Mouse (Mus musculus): ENCODE measurements around the gene Naa11. TPM values are rescaled to one million over a fixed set of nuclear protein-coding genes. Genes with fewer than 3 reads are reported as not detected.

Naa11 gene
- polyA plus RNA-seq, 1 experiment: not detected

DNA sequence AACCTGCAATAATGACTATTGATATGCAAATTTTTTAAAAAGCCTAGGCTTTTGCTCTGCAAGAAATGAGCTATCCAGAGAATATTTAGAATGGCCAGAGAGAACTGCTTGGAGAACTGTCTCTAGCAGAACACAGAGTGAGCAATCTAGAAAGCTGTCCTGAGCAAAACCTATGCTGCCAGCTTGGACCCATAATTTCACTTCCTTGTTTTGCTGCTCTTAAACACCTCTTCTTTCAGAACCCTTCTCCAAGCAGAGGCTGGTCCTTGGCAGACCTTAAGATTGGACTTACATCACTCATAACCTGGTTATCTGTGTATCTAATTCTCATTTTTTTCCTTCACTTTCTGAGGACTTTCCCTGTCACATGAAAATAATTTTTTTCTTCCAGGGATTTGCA is 8.9 kb upstream of the Naa11 start:
- Histone ChIP-seq H3K27ac (ENCODE audit: control insufficient read depth, insufficient read depth, low read depth, low read length, poor library complexity) (no peak overlapping the region), H3K4me1 (ENCODE audit: control insufficient read depth, insufficient read depth, low read length) (no peaks in the 10 kb centered on the region; the same call in 1 of the 2 replicates), H3K4me3 (replicated peaks; ENCODE audit: control insufficient read depth, low read depth, low read length) (no peak overlapping the region)
- TF ChIP-seq POLR2A (IDR thresholded peaks at IDR 0.05; ENCODE audit: borderline replicate concordance, control insufficient read depth, low read depth, low read length) (no peak), CTCF (IDR thresholded peaks at IDR 0.05; ENCODE audit: control insufficient read depth, insufficient read depth, low read length) (no peak)

DNA sequence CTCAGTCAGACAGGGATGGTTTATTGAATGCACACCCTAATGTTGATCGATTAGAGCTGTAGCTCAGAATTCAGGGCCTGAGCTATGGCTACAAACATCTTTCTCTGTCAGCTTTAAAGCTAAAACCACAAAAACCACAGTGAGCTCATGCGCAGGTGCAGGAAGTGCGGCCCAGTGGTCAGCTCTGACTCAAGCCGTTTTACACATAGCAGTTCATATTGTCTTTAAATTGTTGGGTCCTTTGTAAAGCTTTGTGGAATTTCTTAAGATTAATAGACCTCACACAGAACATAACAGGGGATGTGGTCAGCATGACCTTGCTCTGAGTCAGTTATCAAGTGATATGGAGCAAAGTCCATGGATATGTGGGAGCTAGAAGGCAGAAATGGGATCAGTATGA is 5.4 kb upstream of the Naa11 start:
- Histone ChIP-seq H3K4me1 (ENCODE audit: control insufficient read depth, insufficient read depth, low read length) (no peaks in the 10 kb centered on the region; the same call in 1 of the 2 replicates), H3K27ac (ENCODE audit: control insufficient read depth, insufficient read depth, low read depth, low read length, poor library complexity) (no peak overlapping the region), H3K4me3 (replicated peaks; ENCODE audit: control insufficient read depth, low read depth, low read length) (no peak overlapping the region)
- TF ChIP-seq POLR2A (IDR thresholded peaks at IDR 0.05; ENCODE audit: borderline replicate concordance, control insufficient read depth, low read depth, low read length) (no peak), CTCF (IDR thresholded peaks at IDR 0.05; ENCODE audit: control insufficient read depth, insufficient read depth, low read length) (no peak)
- WGBS: 10% methylated on average over 4 of the region's 4 CpGs

DNA sequence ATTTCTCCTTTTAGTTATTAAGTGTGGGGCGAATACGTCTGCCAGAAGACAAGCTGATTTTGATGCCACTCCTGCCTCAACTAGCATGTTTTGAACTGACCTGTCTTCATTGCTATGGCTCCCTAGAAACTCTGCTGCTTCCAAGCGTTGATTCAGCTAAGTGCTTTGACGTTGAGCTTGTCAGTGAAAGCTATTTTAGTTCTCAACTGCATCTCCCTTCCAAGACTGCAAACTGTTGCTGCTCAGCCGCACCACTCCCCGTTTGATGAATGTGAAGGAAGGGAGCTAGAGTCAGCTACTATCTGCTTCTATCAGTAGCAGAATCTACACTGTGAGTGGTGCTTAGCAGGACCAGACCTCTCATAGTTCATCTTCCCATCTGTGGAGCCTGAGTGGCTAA is 4.6 kb downstream of the Naa11 start:
- H3K4me3 ChIP-seq (replicated peaks; ENCODE audit: control insufficient read depth, low read depth, low read length): no peak overlapping the region
- no peak overlapping the region for H3K27ac ChIP-seq (ENCODE audit: control insufficient read depth, insufficient read depth, low read depth, low read length, poor library complexity)
- 89% methylated on average over 6 of the region's 6 CpGs for WGBS
- no peak for TF ChIP-seq POLR2A (IDR thresholded peaks at IDR 0.05; ENCODE audit: borderline replicate concordance, control insufficient read depth, low read depth, low read length)
- TF ChIP-seq CTCF (IDR thresholded peaks at IDR 0.05; ENCODE audit: control insufficient read depth, insufficient read depth, low read length): no peak
- H3K4me1 ChIP-seq (ENCODE audit: control insufficient read depth, insufficient read depth, low read length): no peaks in the 10 kb centered on the region; the same call in 1 of the 2 replicates

GRCm38 (mm10) chr5:97384399-97384798 is 7.8 kb downstream of the Naa11 start:
- TF ChIP-seq POLR2A (IDR thresholded peaks at IDR 0.05; ENCODE audit: borderline replicate concordance, control insufficient read depth, low read depth, low read length): no peak
- no peak for TF ChIP-seq CTCF (IDR thresholded peaks at IDR 0.05; ENCODE audit: control insufficient read depth, insufficient read depth, low read length)
- WGBS: 17% methylated on average over 4 of the region's 4 CpGs
- Histone ChIP-seq H3K4me3 (replicated peaks; ENCODE audit: control insufficient read depth, low read depth, low read length) (no peak overlapping the region), H3K27ac (ENCODE audit: control insufficient read depth, insufficient read depth, low read depth, low read length, poor library complexity) (no peak overlapping the region), H3K4me1 (ENCODE audit: control insufficient read depth, insufficient read depth, low read length) (no peaks in the 10 kb centered on the region; the same call in 1 of the 2 replicates)

GRCm38 (mm10) chr5:97382548-97383222 is 9.5 kb downstream of the Naa11 start:
- WGBS: 56% methylated on average over 14 of the region's 14 CpGs
- no peaks in the 10 kb centered on the region; the same call in 1 of the 2 replicates for H3K4me1 ChIP-seq (ENCODE audit: control insufficient read depth, insufficient read depth, low read length)
- H3K4me3 ChIP-seq (replicated peaks; ENCODE audit: control insufficient read depth, low read depth, low read length): no peak overlapping the region
- TF ChIP-seq CTCF (IDR thresholded peaks at IDR 0.05; ENCODE audit: control insufficient read depth, insufficient read depth, low read length) (no peak), POLR2A (IDR thresholded peaks at IDR 0.05; ENCODE audit: borderline replicate concordance, control insufficient read depth, low read depth, low read length) (no peak)
- no peak overlapping the region for H3K27ac ChIP-seq (ENCODE audit: control insufficient read depth, insufficient read depth, low read depth, low read length, poor library complexity)

DNA sequence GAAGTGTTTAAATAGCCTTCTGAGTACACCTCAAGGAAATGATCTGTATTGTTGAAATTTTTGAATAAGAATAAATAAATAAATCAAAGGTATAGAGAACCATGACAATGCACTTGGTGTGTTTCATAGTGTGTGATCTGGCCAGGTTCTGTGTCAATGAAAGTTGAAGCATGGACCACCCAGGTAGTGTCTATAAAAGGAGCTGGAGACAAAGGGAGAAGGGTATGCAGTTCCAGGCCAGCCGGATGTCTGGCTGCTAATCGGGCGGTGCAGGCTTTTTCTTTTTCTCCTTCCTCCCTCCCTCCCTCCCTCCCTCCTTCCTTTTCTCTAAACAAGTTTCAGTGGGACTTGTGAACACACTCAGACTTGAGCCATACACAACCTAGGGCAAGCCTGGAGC is 12.2 kb downstream of the Naa11 start:
- H3K4me1 ChIP-seq (ENCODE audit: control insufficient read depth, insufficient read depth, low read length): no peaks in the 10 kb centered on the region; the same call in 1 of the 2 replicates
- no peak overlapping the region for H3K4me3 ChIP-seq (replicated peaks; ENCODE audit: control insufficient read depth, low read depth, low read length)
- H3K27ac ChIP-seq (ENCODE audit: control insufficient read depth, insufficient read depth, low read depth, low read length, poor library complexity): no peak overlapping the region
- TF ChIP-seq CTCF (IDR thresholded peaks at IDR 0.05; ENCODE audit: control insufficient read depth, insufficient read depth, low read length) (no peak), POLR2A (IDR thresholded peaks at IDR 0.05; ENCODE audit: borderline replicate concordance, control insufficient read depth, low read depth, low read length) (no peak)
- 73% methylated on average over 3 of the region's 3 CpGs for WGBS

- no peak overlapping the region for H3K27ac ChIP-seq (ENCODE audit: control insufficient read depth, insufficient read depth, low read depth, low read length, poor library complexity)
- 39% methylated on average over 8 of the region's 8 CpGs for WGBS
- no peak overlapping the region for H3K4me3 ChIP-seq (replicated peaks; ENCODE audit: control insufficient read depth, low read depth, low read length)
- H3K4me1 ChIP-seq (ENCODE audit: control insufficient read depth, insufficient read depth, low read length): no peaks in the 10 kb centered on the region; the same call in 1 of the 2 replicates
- TF ChIP-seq POLR2A (IDR thresholded peaks at IDR 0.05; ENCODE audit: borderline replicate concordance, control insufficient read depth, low read depth, low read length): no peak
- TF ChIP-seq CTCF (IDR thresholded peaks at IDR 0.05; ENCODE audit: control insufficient read depth, insufficient read depth, low read length): no peak
These were observed 27.4 kb downstream of the Naa11 start for GRCm38 (mm10) chr5:97364781-97365180.

GRCm38 (mm10) chr5:97364252-97364651 is 27.9 kb downstream of the Naa11 start:
- H3K4me3 ChIP-seq (replicated peaks; ENCODE audit: control insufficient read depth, low read depth, low read length): no peak overlapping the region
- TF ChIP-seq CTCF (IDR thresholded peaks at IDR 0.05; ENCODE audit: control insufficient read depth, insufficient read depth, low read length) (no peak), POLR2A (IDR thresholded peaks at IDR 0.05; ENCODE audit: borderline replicate concordance, control insufficient read depth, low read depth, low read length) (no peak)
- 9% methylated on average over 8 of the region's 8 CpGs for WGBS
- no peaks in the 10 kb centered on the region; the same call in 1 of the 2 replicates for H3K4me1 ChIP-seq (ENCODE audit: control insufficient read depth, insufficient read depth, low read length)
- no peak overlapping the region for H3K27ac ChIP-seq (ENCODE audit: control insufficient read depth, insufficient read depth, low read depth, low read length, poor library complexity)

All from bone marrow, adult 2 months (tissue).